Mouse (Mus musculus): ENCODE results near the gene Olfr944. TPM values are rescaled to one million over a fixed set of nuclear protein-coding genes. Genes with fewer than 3 reads are reported as not detected.

Olfr944 gene
- total RNA-seq (2014; fragmentation: Nextera tagmentation): not detected in 2 replicates
- total RNA-seq (2017): not detected in 2 replicates

GRCm38 (mm10) chr9:39201620-39202019, at the start of gene Olfr944:
Gene Olfr944 (plus strand): TSS chr9:39201920.
- ATAC-seq (replicated peaks; ENCODE audit: low FRiP score, low TSS enrichment, poor library complexity, severe bottlenecking): no peak

GRCm38 (mm10) chr9:39152401-39152800, 49.3 kb upstream of the Olfr944 start:
- no peak for ATAC-seq (replicated peaks; ENCODE audit: low FRiP score, low TSS enrichment, poor library complexity, severe bottlenecking)

- ATAC-seq (replicated peaks; ENCODE audit: low FRiP score, low TSS enrichment, poor library complexity, severe bottlenecking): no peak
Measured at GRCm38 (mm10) chr9:39166004-39166403, 35.7 kb upstream of the Olfr944 start, which contains the start of gene Olfr943. Gene Olfr943 (plus strand): TSS chr9:39166304.

GRCm38 (mm10) chr9:39249894-39250293, 48.2 kb downstream of the Olfr944 start, which contains the start of gene Olfr1537:
Gene Olfr1537 (minus strand): TSS chr9:39249994.
- no peak for ATAC-seq (replicated peaks; ENCODE audit: low FRiP score, low TSS enrichment, poor library complexity, severe bottlenecking)

Other genes starting within 250 kb of the Olfr944 start
- not detected in 2 replicates for gene Olfr933, start 229.6 kb upstream of the Olfr944 start, total RNA-seq (2014; fragmentation: Nextera tagmentation)
- gene Olfr933, start 229.6 kb upstream of the Olfr944 start, total RNA-seq (2017): not detected in 2 replicates
- gene Olfr934, start 213.6 kb upstream of the Olfr944 start, total RNA-seq (2014; fragmentation: Nextera tagmentation): not detected in 2 replicates
- not detected in 2 replicates for gene Olfr934, start 213.6 kb upstream of the Olfr944 start, total RNA-seq (2017)
- not detected in 2 replicates for gene Olfr935, start 202.2 kb upstream of the Olfr944 start, total RNA-seq (2014; fragmentation: Nextera tagmentation)
- gene Olfr935, start 202.2 kb upstream of the Olfr944 start, total RNA-seq (2017): not detected in 2 replicates
- gene Olfr146, start 178.5 kb upstream of the Olfr944 start, total RNA-seq (2014; fragmentation: Nextera tagmentation): not detected in 2 replicates
- not detected in 2 replicates for gene Olfr146, start 178.5 kb upstream of the Olfr944 start, total RNA-seq (2017)
- not detected in 2 replicates for gene Olfr937, start 137.0 kb upstream of the Olfr944 start, total RNA-seq (2014; fragmentation: Nextera tagmentation)
- not detected in 2 replicates for gene Olfr937, start 137.0 kb upstream of the Olfr944 start, total RNA-seq (2017)
- not detected in 2 replicates for gene Olfr938, start 123.0 kb upstream of the Olfr944 start, total RNA-seq (2014; fragmentation: Nextera tagmentation)
- not detected in 2 replicates for gene Olfr938, start 123.0 kb upstream of the Olfr944 start, total RNA-seq (2017)
- gene Olfr27, start 73.8 kb upstream of the Olfr944 start, total RNA-seq (2014; fragmentation: Nextera tagmentation): not detected in 2 replicates
- not detected in 2 replicates for gene Olfr27, start 73.8 kb upstream of the Olfr944 start, total RNA-seq (2017)
- gene Olfr943, start 35.6 kb upstream of the Olfr944 start, total RNA-seq (2014; fragmentation: Nextera tagmentation): not detected in 2 replicates
- not detected in 2 replicates for gene Olfr943, start 35.6 kb upstream of the Olfr944 start, total RNA-seq (2017)
- not detected in 2 replicates for gene Olfr1537, start 48.1 kb downstream of the Olfr944 start, total RNA-seq (2014; fragmentation: Nextera tagmentation)
- not detected in 2 replicates for gene Olfr1537, start 48.1 kb downstream of the Olfr944 start, total RNA-seq (2017)
- not detected in 2 replicates for gene Olfr945, start 74.9 kb downstream of the Olfr944 start, total RNA-seq (2014; fragmentation: Nextera tagmentation)
- gene Olfr945, start 74.9 kb downstream of the Olfr944 start, total RNA-seq (2017): not detected in 2 replicates
- gene Olfr948, start 124.1 kb downstream of the Olfr944 start, total RNA-seq (2014; fragmentation: Nextera tagmentation): not detected in 2 replicates
- not detected in 2 replicates for gene Olfr948, start 124.1 kb downstream of the Olfr944 start, total RNA-seq (2017)
- gene Olfr951, start 185.5 kb downstream of the Olfr944 start, total RNA-seq (2014; fragmentation: Nextera tagmentation): not detected in 2 replicates
- gene Olfr951, start 185.5 kb downstream of the Olfr944 start, total RNA-seq (2017): not detected in 2 replicates
- not detected in 2 replicates for gene Olfr952, start 225.2 kb downstream of the Olfr944 start, total RNA-seq (2014; fragmentation: Nextera tagmentation)
- gene Olfr952, start 225.2 kb downstream of the Olfr944 start, total RNA-seq (2017): not detected in 2 replicates